Mouse (Mus musculus) CH12.LX (cell line): ENCODE results near the gene Nectin2. TPM values are rescaled to one million over a fixed set of nuclear protein-coding genes. Genes with fewer than 3 reads are reported as not detected.
A peak's percentile ranks its signal among the peaks of the same experiment; 100 is the strongest.

Experiments used
- DNase-seq: peaks from one replicate; pipeline ENCODE4 v3.0.0-alpha.2; 2013; ENCODE audit errors: extremely low read depth
- H3K27ac ChIP-seq: 2 replicates; pipeline ENCODE4 v1.5.1; 2012; ENCODE audit warnings: low read depth, mild to moderate bottlenecking, control low read depth, moderate library complexity; ENCODE audit not compliant: insufficient read depth
- H3K27me3 ChIP-seq: replicated peaks from 2 replicates; pipeline ENCODE3; 2012; ENCODE audit warnings: inconsistent platforms
- H3K36me3 ChIP-seq, 2 experiments: replicated peaks in 1 of 2; 2 replicates each; pipeline versions ENCODE3 to v1.6.1; 2012; ENCODE audit warnings: inconsistent platforms in 1 of 2, low read length in 1 of 2, mild to moderate bottlenecking in 1 of 2, mixed read lengths in 1 of 2, moderate library complexity in 1 of 2; ENCODE audit not compliant: control insufficient read depth in 1 of 2, insufficient read depth in 1 of 2
- H3K4me1 ChIP-seq, 2 experiments: 2 replicates each; pipeline ENCODE4 v1.6.1; 2012; ENCODE audit warnings: inconsistent platforms in 1 of 2, moderate library complexity in 1 of 2; ENCODE audit not compliant: insufficient read depth in 2 of 2, control insufficient read depth in 1 of 2
- H3K4me2 ChIP-seq: 2 replicates; pipeline ENCODE4 v1.6.1; 2012; ENCODE audit warnings: low read depth, mild to moderate bottlenecking, control low read depth; ENCODE audit not compliant: poor library complexity, insufficient read depth, severe bottlenecking
- H3K4me3 ChIP-seq, 3 experiments: fragments of 150-350 bp in 1 of 3; sonication (generic) in 1 of 3; replicated peaks in 1 of 3; 2 replicates each; pipeline versions ENCODE3 to v1.5.1; 2011 to 2012; ENCODE audit warnings: low read depth in 2 of 3, low read length in 2 of 3, mild to moderate bottlenecking in 2 of 3, moderate library complexity in 2 of 3, control low read depth in 1 of 3, improper control_type of control experiment in 1 of 3, inconsistent platforms in 1 of 3, mixed read lengths in 1 of 3; ENCODE audit not compliant: poor library complexity in 1 of 3
- H3K79me2 ChIP-seq: replicated peaks from 2 replicates; pipeline ENCODE4 v1.6.1; 2012; ENCODE audit warnings: mild to moderate bottlenecking, moderate library complexity; ENCODE audit not compliant: control insufficient read depth, poor library complexity, insufficient read depth, severe bottlenecking; ENCODE audit errors: extremely low read depth
- H3K9ac ChIP-seq: 2 replicates; pipeline ENCODE4 v1.6.1; 2012; ENCODE audit warnings: low read depth, mild to moderate bottlenecking, control low read depth, moderate library complexity; ENCODE audit not compliant: insufficient read depth
- H3K9me3 ChIP-seq: replicated peaks from 2 replicates; pipeline ENCODE3; 2012; ENCODE audit warnings: low read length, inconsistent platforms, mixed read lengths
- CTCF ChIP-seq, 2 experiments: IDR thresholded peaks in 1 of 2; conservative IDR thresholded peaks in 1 of 2; 2 replicates each; pipeline ENCODE4 v1.5.1; 2011 to 2012; ENCODE audit warnings: low read depth in 2 of 2, low read length in 2 of 2, improper control_type of control experiment in 1 of 2, inconsistent platforms in 1 of 2, mild to moderate bottlenecking in 1 of 2, moderate library complexity in 1 of 2
- ELF1 ChIP-seq: IDR thresholded peaks from 2 replicates; pipeline ENCODE4 v1.6.1; 2014; ENCODE audit warnings: low read depth, mild to moderate bottlenecking, inconsistent platforms, low read length, improper control_type of control experiment
- KAT2A ChIP-seq: IDR thresholded peaks from 2 replicates; pipeline ENCODE4 v1.6.1; 2012; ENCODE audit warnings: low read length, improper control_type of control experiment, inconsistent platforms; ENCODE audit not compliant: insufficient replicate concordance
- MAX ChIP-seq: IDR thresholded peaks from 2 replicates; pipeline ENCODE4 v1.6.1; 2011; ENCODE audit warnings: low read length, improper control_type of control experiment
- MEF2A ChIP-seq: IDR thresholded peaks from 2 replicates; pipeline ENCODE4 v1.6.1; 2014; ENCODE audit warnings: low read depth, mild to moderate bottlenecking, inconsistent platforms, low read length, improper control_type of control experiment, borderline replicate concordance
- MXI1 ChIP-seq: IDR thresholded peaks from 2 replicates; pipeline ENCODE4 v1.6.1; 2011; ENCODE audit warnings: mild to moderate bottlenecking, low read depth, low read length, improper control_type of control experiment
- NELFE ChIP-seq: IDR thresholded peaks from 2 replicates; pipeline ENCODE4 v1.6.1; 2011; ENCODE audit warnings: low read depth, low read length, improper control_type of control experiment
- POLR2AphosphoS2 ChIP-seq: IDR thresholded peaks from 2 replicates; pipeline ENCODE4 v1.6.1; 2011; ENCODE audit warnings: low read depth, low read length, improper control_type of control experiment
- RAD21 ChIP-seq: IDR thresholded peaks from 2 replicates; pipeline ENCODE4 v1.6.1; 2011; ENCODE audit warnings: low read depth, mild to moderate bottlenecking, low read length, improper control_type of control experiment, moderate library complexity
- SMC3 ChIP-seq: IDR thresholded peaks from 2 replicates; pipeline ENCODE4 v1.6.1; 2011; ENCODE audit warnings: low read depth, low read length, improper control_type of control experiment
- ZMIZ1 ChIP-seq: IDR thresholded peaks from 2 replicates; pipeline ENCODE4 v1.6.1; 2012; ENCODE audit warnings: low read depth, mild to moderate bottlenecking, inconsistent platforms, low read length, improper control_type of control experiment
- dilution Hi-C: fragments of 300-500 bp; cut with MboI; formaldehyde crosslinking; loops from 2 replicates; pipeline ENCODE4 v1.14.3; 2020; ENCODE audit warnings: low sequenced_read_pairs; ENCODE audit not compliant: extremely low pct_unique_long_range_greater_than_20kb, extremely low pct_ligation_motif_present
- in situ Hi-C: fragments of 300-500 bp; cut with MboI; formaldehyde crosslinking; loops from 3 replicates; pipeline ENCODE4 v1.14.3; 2019; ENCODE audit warnings: low sequenced_read_pairs, low pct_ligation_motif_present, low pct_unique_long_range_greater_than_20kb, mixed read lengths
- polyA plus RNA-seq: library from polyadenylated mRNA; unstranded; fragments of >175 nt; gene quantifications from 2 replicates; pipeline ENCODE4 v1.2.1, GENCODE M21; 2012; ENCODE audit warnings: low read depth; ENCODE audit not compliant: insufficient read length
- total RNA-seq, 2 experiments: library from RNA; depleted of rRNA; stranded (reverse); fragments of 300-350 nt in 1 of 2; fragments of >200 nt in 1 of 2; gene quantifications; 2 replicates each; pipeline ENCODE4 v1.2.3; 2012 to 2014

Nectin2 gene
- total and polyA plus RNA-seq, 3 experiments = 3.0 to 14.1 (median 6.3) TPM

- no peak within 1 kb of the TSS for H3K27ac ChIP-seq
- H3K4me3 ChIP-seq = no peak within 1 kb of the TSS
- H3K9me3 ChIP-seq = no peaks in the 10 kb centered on the region
- dilution Hi-C loops = no loop called here
- in situ Hi-C loops = no loop called here
- no peaks in the 10 kb centered on the region for H3K79me2 ChIP-seq
- no peaks in the 10 kb centered on the region for H3K36me3 ChIP-seq
- peak within 1 kb of the TSS; percentile 1; the same call in 1 of the 2 replicates for H3K4me2 ChIP-seq
- H3K27me3 ChIP-seq = peaks cover 4% of the 10 kb centered on the region
- peaks cover 15 to 38% of the 10 kb centered on the region in 2 experiments for H3K4me1 ChIP-seq
- peak; percentile 89 for TF ChIP-seq SMC3
- no peak for TF ChIP-seq ZMIZ1
- no peak for TF ChIP-seq MAX
- TF ChIP-seq KAT2A = no peak
- TF ChIP-seq RAD21 = peak; percentile 66
- TF ChIP-seq ELF1 = peak; percentile 20; the same call in 1 of the 2 replicates
- TF ChIP-seq NELFE = no peak
- TF ChIP-seq MEF2A = no peak
- peak in 1 of 2 experiments; percentile 89 for TF ChIP-seq CTCF (conservative IDR thresholded peaks at IDR 0.05 in 1 of 2, IDR thresholded peaks at IDR 0.05 in 1 of 2; ENCODE audit: low read depth in 2 of 2, low read length in 2 of 2)
- H3K9ac ChIP-seq = no peak within 1 kb of the TSS
- peak; percentile 86 for DNase-seq
Measured at GRCm38 (mm10) chr7:19796697-19797588, 46.7 kb upstream of the Nectin2 start, which contains the start of gene Cblc. Gene Cblc (minus strand): TSS chr7:19796809.

GRCm38 (mm10) chr7:19796254-19796653, 46.0 kb upstream of the Nectin2 start:
- H3K79me2 ChIP-seq = no peaks in the 10 kb centered on the region
- TF ChIP-seq POLR2AphosphoS2 = no peak
- TF ChIP-seq MXI1 = no peak
- H3K27me3 ChIP-seq = peaks cover 4% of the 10 kb centered on the region
- no peaks in the 10 kb centered on the region for H3K9me3 ChIP-seq
- no peak overlapping the region for H3K27ac ChIP-seq
- no peak overlapping the region for H3K9ac ChIP-seq
- dilution Hi-C loops (no loop called here), in situ Hi-C loops (no loop called here)
- no peak overlapping the region for H3K4me2 ChIP-seq
- no peak overlapping the region for H3K4me3 ChIP-seq
- H3K36me3 ChIP-seq = no peaks in the 10 kb centered on the region
- no peak for DNase-seq
- peaks cover 15 to 39% of the 10 kb centered on the region in 2 experiments for H3K4me1 ChIP-seq

- dilution Hi-C loops = no loop called here
- Histone ChIP-seq H3K36me3 (no peaks in the 10 kb centered on the region), H3K27ac (no peak overlapping the region), H3K4me1 (peaks cover 14 to 47% of the 10 kb centered on the region in 2 experiments), H3K27me3 (peaks cover 4% of the 10 kb centered on the region), H3K4me3 (no peak overlapping the region), H3K9ac (no peak overlapping the region)
- in situ Hi-C loops = no loop called here
- TF ChIP-seq NELFE = no peak
- TF ChIP-seq, all 38 proteins: peak for 0
- H3K79me2 ChIP-seq = no peaks in the 10 kb centered on the region
- no peak for DNase-seq
- no peaks in the 10 kb centered on the region for H3K9me3 ChIP-seq
- H3K4me2 ChIP-seq = no peak overlapping the region
Measured at GRCm38 (mm10) chr7:19795236-19795635, 45.0 kb upstream of the Nectin2 start.
